Mouse (Mus musculus): ENCODE results near the gene Vat1. TPM values are rescaled to one million over a fixed set of nuclear protein-coding genes. Genes with fewer than 3 reads are reported as not detected.
"Not testable (repeated sequence)": the region's sequence is repeated elsewhere in the genome, so short reads cannot be mapped to it uniquely, and the experiment has no call there.

Vat1 gene
- 10 to 100 TPM; 31.8 to 33.0 TPM for total RNA-seq (2021)
- long read RNA-seq, experiment 1, partial matches to known transcripts: 0 of 1 reads
- long read RNA-seq, experiment 1, other reads (novel, unspliced or antisense): 1 of 1 reads
- long read RNA-seq, experiment 2, partial matches to known transcripts: 0 of 4 reads
- long read RNA-seq, experiment 2, other reads (novel, unspliced or antisense): 1 of 4 reads

- DNase-seq: peak; percentile 75 to 79
- intact Hi-C loops (cut with DNase I): loop anchor here (2.0 to 5.0 kb wide), 2 partner anchors 17 to 86 kb away; partner anchors contain the start of genes Brca1, Ifi35 and Nbr1
Observed at GRCm38 (mm10) chr11:101465869-101466551, at the start of gene Vat1. Gene Vat1 (minus strand): TSS chr11:101466230.

- intact Hi-C loops (cut with DNase I): no loop called here
- DNase-seq: no peak
Observed at GRCm38 (mm10) chr11:101507090-101507489, 41.1 kb upstream of the Vat1 start.

GRCm38 (mm10) chr11:101506269-101506780, 40.3 kb upstream of the Vat1 start:
- DNase-seq: no peak
- intact Hi-C loops (cut with DNase I): no loop called here

GRCm38 (mm10) chr11:101486126-101486525, 20.1 kb upstream of the Vat1 start:
- intact Hi-C loops (cut with DNase I): no loop called here
- no peak for DNase-seq

- no peak for DNase-seq
- intact Hi-C loops (cut with DNase I): no loop called here
Observed at GRCm38 (mm10) chr11:101485509-101486028, 19.5 kb upstream of the Vat1 start.

- intact Hi-C loops (cut with DNase I): no loop called here
- DNase-seq: no peak
Observed at GRCm38 (mm10) chr11:101484814-101485213, 18.8 kb upstream of the Vat1 start.

- intact Hi-C loops (cut with DNase I): no loop called here
- no peak for DNase-seq
Observed at GRCm38 (mm10) chr11:101484245-101484644, 18.2 kb upstream of the Vat1 start.

- intact Hi-C loops (cut with DNase I): no loop called here
- no peak for DNase-seq
Observed at GRCm38 (mm10) chr11:101483804-101484203, 17.8 kb upstream of the Vat1 start.

GRCm38 (mm10) chr11:101480912-101481311, 14.9 kb upstream of the Vat1 start:
- no peak for DNase-seq
- intact Hi-C loops (cut with DNase I): no loop called here

GRCm38 (mm10) chr11:101479171-101479635, 13.2 kb upstream of the Vat1 start:
- DNase-seq: no peak
- intact Hi-C loops (cut with DNase I): no loop called here

- DNase-seq: no peak
- intact Hi-C loops (cut with DNase I): no loop called here
Observed at GRCm38 (mm10) chr11:101477552-101478211, 11.7 kb upstream of the Vat1 start.

GRCm38 (mm10) chr11:101477194-101477551, 11.1 kb upstream of the Vat1 start:
- intact Hi-C loops (cut with DNase I): no loop called here
- DNase-seq: no peak

GRCm38 (mm10) chr11:101476361-101476760, 10.3 kb upstream of the Vat1 start:
- intact Hi-C loops (cut with DNase I); DNase-seq: not testable (repeated sequence)

- no peak for DNase-seq
- intact Hi-C loops (cut with DNase I): no loop called here
Observed at GRCm38 (mm10) chr11:101474298-101474697, 8.3 kb upstream of the Vat1 start.

- DNase-seq; intact Hi-C loops (cut with DNase I): not testable (repeated sequence)
Observed at GRCm38 (mm10) chr11:101473686-101474085, 7.7 kb upstream of the Vat1 start.

- no peak for DNase-seq
- intact Hi-C loops (cut with DNase I): no loop called here
Observed at GRCm38 (mm10) chr11:101472336-101472735, 6.3 kb upstream of the Vat1 start.

GRCm38 (mm10) chr11:101471926-101472325, 5.9 kb upstream of the Vat1 start:
- intact Hi-C loops (cut with DNase I): no loop called here
- DNase-seq: no peak

GRCm38 (mm10) chr11:101470206-101470605, 4.2 kb upstream of the Vat1 start:
- intact Hi-C loops (cut with DNase I): no loop called here
- no peak for DNase-seq

GRCm38 (mm10) chr11:101469155-101469554, 3.1 kb upstream of the Vat1 start:
- intact Hi-C loops (cut with DNase I): loop anchor here (5.0 kb wide), 1 partner anchor 83 kb away; the partner anchor contains the start of genes Brca1 and Nbr1
- no peak for DNase-seq

- no peak for DNase-seq
Observed at GRCm38 (mm10) chr11:101468731-101469130, 2.7 kb upstream of the Vat1 start.

GRCm38 (mm10) chr11:101468263-101468688, 2.2 kb upstream of the Vat1 start:
- intact Hi-C loops (cut with DNase I): loop anchor here (5.0 kb wide), 1 partner anchor 84 kb away; the partner anchor contains the start of genes Brca1 and Nbr1
- DNase-seq: no peak

More at GRCm38 (mm10) chr11:101468731-101469130, 2.7 kb upstream of the Vat1 start:
- intact Hi-C loops (cut with DNase I): loop anchor here (5.0 kb wide), 1 partner anchor 84 kb away; the partner anchor contains the start of genes Brca1 and Nbr1
